Mouse (Mus musculus): ENCODE measurements around the gene Pfas. TPM values are rescaled to one million over a fixed set of nuclear protein-coding genes. Genes with fewer than 3 reads are reported as not detected.
"Not testable (repeated sequence)": the region's sequence is repeated elsewhere in the genome, so short reads cannot be mapped to it uniquely, and the experiment has no call there.

Gene Pfas
- polyA plus RNA-seq, 1 experiment from 2014 or later = 34.9 TPM

DNA sequence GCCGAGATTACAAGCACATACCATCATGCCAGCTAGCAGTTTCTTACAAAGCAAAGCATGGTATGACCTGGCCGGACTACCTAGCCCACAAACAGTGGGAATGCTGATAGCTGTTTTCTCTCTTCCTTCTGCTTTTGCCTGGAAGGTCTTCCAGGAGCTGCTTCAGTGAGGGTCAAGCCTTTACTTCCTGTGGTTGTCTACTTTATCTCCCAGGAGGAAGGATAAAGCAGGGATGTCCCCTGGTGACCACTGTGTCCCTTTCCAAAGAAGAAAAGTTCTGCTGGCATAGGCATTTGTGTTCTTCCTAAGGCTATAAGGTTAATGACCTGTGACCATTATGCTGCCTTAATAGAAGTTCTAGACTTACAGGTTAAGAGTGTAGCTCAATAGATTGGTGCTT lies 44.9 kb downstream of the Pfas start:
- H3K36me3 ChIP-seq (ENCODE audit: poor library complexity, severe bottlenecking) = no peaks in the 10 kb centered on the region
- no peak overlapping the region for H3K4me3 ChIP-seq
- H3K4me2 ChIP-seq = no peak overlapping the region
- no peak overlapping the region for H3K9ac ChIP-seq
- 82% methylated on average over 2 of the region's 2 CpGs for WGBS
- H3K27ac ChIP-seq = no peak overlapping the region
- peaks cover 8% of the 10 kb centered on the region; the same call in 1 of the 2 replicates for H3K27me3 ChIP-seq
- no peak for ATAC-seq
- H3K4me1 ChIP-seq = peaks cover 10% of the 10 kb centered on the region
- H3K9me3 ChIP-seq (replicated peaks) = no peaks in the 10 kb centered on the region

DNA sequence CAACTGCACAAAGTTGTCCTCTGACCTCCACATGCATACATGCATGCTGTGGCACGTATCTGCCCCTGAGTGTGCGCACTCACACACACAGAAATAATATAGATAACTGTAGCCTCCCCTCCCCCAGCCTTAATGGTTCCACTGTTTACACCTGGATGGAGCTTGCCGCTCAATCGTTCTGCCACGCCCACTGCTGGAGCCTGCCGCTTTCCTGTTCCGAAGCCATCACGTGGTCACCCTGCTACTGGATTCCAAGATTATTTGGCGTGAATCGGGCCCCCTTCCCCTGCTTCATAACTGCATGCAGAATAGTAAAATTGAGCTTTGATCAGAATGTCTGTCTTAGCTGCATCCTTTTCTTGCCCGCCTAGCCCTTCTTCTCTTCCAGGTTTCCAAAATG lies 46.1 kb downstream of the Pfas start:
- H3K9ac ChIP-seq; H3K27ac ChIP-seq; H3K4me3 ChIP-seq; H3K4me2 ChIP-seq; ATAC-seq; H3K9me3 ChIP-seq (replicated peaks); H3K36me3 ChIP-seq (ENCODE audit: poor library complexity, severe bottlenecking); H3K4me1 ChIP-seq: not testable (repeated sequence)
- WGBS = 23% methylated on average over 11 of the region's 11 CpGs
- H3K27me3 ChIP-seq = peaks cover 13% of the 10 kb centered on the region

DNA sequence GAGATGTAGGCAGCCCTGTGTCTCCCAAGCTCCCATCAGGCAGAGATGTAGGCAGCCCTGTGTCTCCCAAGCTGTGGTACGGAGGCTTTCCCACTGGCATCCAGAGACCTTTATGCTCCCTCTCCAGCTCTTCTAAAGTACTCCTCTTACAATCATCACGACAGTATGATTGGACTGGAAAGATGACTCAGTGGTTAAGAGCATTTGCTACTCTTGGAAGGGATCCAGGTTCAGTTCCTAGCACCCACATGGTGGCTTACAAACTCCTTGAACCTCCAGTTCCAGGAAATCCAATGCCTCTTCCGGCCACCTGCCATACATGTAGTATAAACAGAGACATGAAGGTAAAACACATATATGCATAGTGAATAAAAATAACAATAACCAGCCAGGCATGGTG lies 46.7 kb downstream of the Pfas start:
- Histone ChIP-seq H3K4me3 (no peak overlapping the region), H3K4me2 (no peak overlapping the region), H3K27ac (no peak overlapping the region), H3K27me3 (peaks cover 17% of the 10 kb centered on the region), H3K9me3 (replicated peaks) (no peaks in the 10 kb centered on the region), H3K4me1 (no peaks in the 10 kb centered on the region; the same call in 1 of the 2 replicates), H3K9ac (no peak overlapping the region), H3K36me3 (ENCODE audit: poor library complexity, severe bottlenecking) (no peaks in the 10 kb centered on the region)
- 79% methylated on average over 3 of the region's 3 CpGs for WGBS
- no peak for ATAC-seq

DNA sequence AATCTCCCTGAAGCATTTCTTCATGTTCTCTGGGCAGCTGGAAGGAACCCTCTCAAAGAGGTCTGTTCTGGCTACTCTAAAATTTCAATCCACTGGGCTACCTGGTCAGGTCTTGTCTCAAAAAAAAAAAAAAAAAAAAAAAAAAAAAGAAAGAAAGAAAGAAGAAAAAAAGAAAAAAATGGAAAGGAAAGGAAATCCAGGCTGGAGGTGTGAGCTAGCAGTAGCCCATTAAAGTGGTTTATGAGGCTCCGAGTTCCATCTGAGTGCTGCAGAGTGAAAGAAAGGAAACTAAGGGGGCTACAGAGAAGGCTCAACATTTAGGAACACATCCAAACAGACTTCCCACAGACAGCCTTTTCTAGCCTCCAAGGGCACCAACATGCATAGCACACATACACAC lies 50.3 kb downstream of the Pfas start:
- 92% methylated on average over 1 of the region's 1 CpGs for WGBS
- H3K4me2 ChIP-seq = no peak overlapping the region

DNA sequence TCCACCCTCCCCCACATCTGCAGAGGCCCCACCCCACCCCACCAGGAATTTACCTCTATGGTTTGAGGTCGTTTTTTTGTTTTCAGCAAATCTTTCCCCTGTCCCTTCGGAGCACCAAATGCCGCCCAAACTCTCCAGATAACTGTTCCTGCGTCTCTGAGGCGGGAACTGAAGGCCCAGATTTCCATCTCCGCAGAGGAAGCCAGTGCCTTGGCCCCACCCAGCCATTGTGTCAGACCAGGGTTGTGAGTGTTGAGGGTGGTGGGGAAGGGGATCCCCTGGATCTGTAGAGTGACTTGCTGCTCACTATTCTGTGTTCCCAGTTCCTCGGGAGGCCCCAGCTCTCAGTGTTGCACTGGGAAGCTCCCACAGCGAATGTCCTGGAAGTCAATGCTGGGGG lies 51.0 kb downstream of the Pfas start, which contains the start of gene Arhgef15:
Gene Arhgef15, minus strand, starts transcription at position 173 of the 400 bp plus-strand sequence.
- no peak within 1 kb of the TSS for H3K9ac ChIP-seq
- peaks cover 48% of the 10 kb centered on the region for H3K27me3 ChIP-seq
- H3K4me1 ChIP-seq = peaks cover 16% of the 10 kb centered on the region

More for the DNA sequence above, 50.3 kb downstream of the Pfas start:
- Histone ChIP-seq H3K27me3 (peaks cover 44% of the 10 kb centered on the region), H3K27ac (no peak overlapping the region), H3K9ac (no peak overlapping the region), H3K9me3 (replicated peaks) (no peaks in the 10 kb centered on the region), H3K4me1 (peaks cover 16% of the 10 kb centered on the region), H3K4me3 (no peak overlapping the region), H3K36me3 (ENCODE audit: poor library complexity, severe bottlenecking) (no peaks in the 10 kb centered on the region)
- ATAC-seq = no peak

DNA sequence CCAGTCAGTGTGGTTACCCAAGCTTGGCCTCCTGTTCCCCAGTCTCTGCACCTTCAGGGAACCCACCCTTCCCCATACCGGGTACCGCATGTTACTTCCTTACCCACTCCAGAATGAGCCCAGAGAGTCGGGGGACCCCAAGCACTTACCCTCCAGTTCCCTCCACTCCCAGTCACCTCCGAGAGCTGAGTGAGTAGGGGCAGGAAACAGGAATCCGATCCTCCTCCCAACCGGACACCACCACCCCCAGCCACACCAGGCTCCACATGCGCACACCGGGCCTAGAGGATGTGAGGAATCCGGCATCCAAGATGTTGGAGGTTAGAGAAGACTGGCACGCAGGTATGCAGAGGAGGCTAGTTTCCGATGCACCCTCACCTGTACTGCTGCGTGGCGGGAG lies 51.6 kb downstream of the Pfas start:
- H3K4me3 ChIP-seq = no peak overlapping the region
- H3K4me1 ChIP-seq = peaks cover 16% of the 10 kb centered on the region
- H3K36me3 ChIP-seq (ENCODE audit: poor library complexity, severe bottlenecking) = no peaks in the 10 kb centered on the region
- WGBS = 35% methylated on average over 13 of the region's 13 CpGs
- peaks cover 52% of the 10 kb centered on the region for H3K27me3 ChIP-seq
- no peaks in the 10 kb centered on the region for H3K9me3 ChIP-seq (replicated peaks)
- peak overlapping the region; percentile 14; the same call in 1 of the 2 replicates for H3K27ac ChIP-seq
- no peak for ATAC-seq
- H3K4me2 ChIP-seq = no peak overlapping the region
- no peak overlapping the region for H3K9ac ChIP-seq

More for the DNA sequence above, 51.0 kb downstream of the Pfas start, which contains the start of gene Arhgef15:
- 45% methylated on average over 8 of the region's 8 CpGs for WGBS
- H3K9me3 ChIP-seq (replicated peaks) = no peaks in the 10 kb centered on the region
- H3K36me3 ChIP-seq (ENCODE audit: poor library complexity, severe bottlenecking) = no peaks in the 10 kb centered on the region
- peak within 1 kb of the TSS; percentile 14; the same call in 1 of the 2 replicates for H3K27ac ChIP-seq
- no peak for ATAC-seq
- no peak within 1 kb of the TSS for H3K4me2 ChIP-seq
- H3K4me3 ChIP-seq = no peak within 1 kb of the TSS

DNA sequence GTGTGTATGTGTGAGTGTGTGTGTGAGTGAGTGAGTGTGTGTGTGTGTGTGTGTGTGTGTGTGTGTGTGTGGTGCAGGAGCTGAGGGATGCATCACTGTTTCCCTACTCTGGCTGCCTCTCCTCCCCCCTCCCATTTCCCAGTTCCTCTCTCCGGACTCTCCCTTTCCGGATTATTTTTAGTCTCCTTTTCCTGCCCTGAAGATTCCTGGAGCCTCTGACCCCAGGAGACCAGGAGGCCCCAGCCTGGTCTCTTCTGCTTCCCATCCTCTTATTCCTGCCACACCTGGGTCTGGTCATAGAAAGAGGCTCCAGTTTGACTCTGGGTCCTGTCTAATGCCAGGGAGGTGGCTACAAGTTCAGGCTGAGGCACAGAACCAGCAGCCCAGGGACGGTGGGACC lies 52.2 kb downstream of the Pfas start:
- H3K9me3 ChIP-seq (replicated peaks) = no peaks in the 10 kb centered on the region
- peaks cover 16% of the 10 kb centered on the region for H3K4me1 ChIP-seq
- ATAC-seq = no peak
- H3K27me3 ChIP-seq = peaks cover 58% of the 10 kb centered on the region
- no peak overlapping the region for H3K4me3 ChIP-seq
- H3K4me2 ChIP-seq = no peak overlapping the region
- H3K9ac ChIP-seq = no peak overlapping the region
- H3K36me3 ChIP-seq (ENCODE audit: poor library complexity, severe bottlenecking) = no peaks in the 10 kb centered on the region
- 47% methylated on average over 3 of the region's 3 CpGs for WGBS
- peak overlapping the region; percentile 14; the same call in 1 of the 2 replicates for H3K27ac ChIP-seq

DNA sequence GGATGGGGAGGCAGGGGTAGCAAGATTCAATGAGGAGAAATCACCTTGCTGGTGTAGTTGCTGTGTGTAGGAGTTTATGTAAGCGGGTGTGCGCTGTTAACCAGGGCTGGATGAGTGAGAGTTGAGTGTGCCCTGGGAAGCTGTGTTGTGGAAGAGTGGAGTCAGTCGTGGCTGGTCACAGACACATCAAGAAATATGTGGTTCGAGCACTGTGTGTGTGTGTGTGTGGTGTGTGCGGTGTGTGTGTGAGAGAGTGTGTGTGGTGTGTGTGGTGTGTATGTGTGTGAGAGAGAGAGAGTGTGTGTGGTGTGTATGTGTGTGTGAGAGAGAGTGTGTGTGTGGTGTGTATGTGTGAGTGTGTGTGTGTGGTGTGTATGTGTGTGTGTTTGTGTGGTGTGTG lies 52.8 kb downstream of the Pfas start:
- WGBS = 71% methylated on average over 5 of the region's 5 CpGs
- H3K4me3 ChIP-seq = peak overlapping the region; percentile 40; the same call in 1 of the 2 replicates

DNA sequence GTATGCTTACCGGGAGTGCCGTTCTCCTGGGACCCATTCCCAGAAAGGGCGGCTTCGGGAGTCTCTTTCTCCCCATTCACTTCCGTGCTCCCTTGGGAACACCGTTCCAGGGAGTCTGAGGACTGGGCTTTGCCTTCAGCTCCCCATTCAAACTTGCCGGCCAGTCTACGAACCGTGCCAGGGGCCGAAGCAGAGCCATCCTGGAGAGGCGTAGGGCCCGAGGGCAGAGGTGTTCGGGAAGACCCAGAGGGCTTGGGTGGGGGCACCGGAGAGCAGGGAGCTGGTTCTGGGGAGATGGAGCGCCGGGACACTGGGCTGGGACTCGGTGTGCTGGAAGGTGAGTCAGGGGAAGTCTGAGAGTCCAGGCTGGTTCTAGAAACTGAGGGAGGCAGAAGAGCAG lies 53.9 kb downstream of the Pfas start:
- WGBS = under 1% methylated on average over 17 of the region's 17 CpGs
- no peak for ATAC-seq

More for the DNA sequence above, 52.8 kb downstream of the Pfas start:
- peaks cover 61% of the 10 kb centered on the region for H3K27me3 ChIP-seq
- no peaks in the 10 kb centered on the region for H3K36me3 ChIP-seq (ENCODE audit: poor library complexity, severe bottlenecking)
- H3K4me1 ChIP-seq = peaks cover 16% of the 10 kb centered on the region
- 0 out of 2 replicates have a peak overlapping the region, but pooled peaks have one; percentile 66 for H3K9ac ChIP-seq
- no peak overlapping the region for H3K27ac ChIP-seq
- no peak for ATAC-seq
- H3K9me3 ChIP-seq (replicated peaks) = no peaks in the 10 kb centered on the region
- peak overlapping the region; percentile 65 for H3K4me2 ChIP-seq

DNA sequence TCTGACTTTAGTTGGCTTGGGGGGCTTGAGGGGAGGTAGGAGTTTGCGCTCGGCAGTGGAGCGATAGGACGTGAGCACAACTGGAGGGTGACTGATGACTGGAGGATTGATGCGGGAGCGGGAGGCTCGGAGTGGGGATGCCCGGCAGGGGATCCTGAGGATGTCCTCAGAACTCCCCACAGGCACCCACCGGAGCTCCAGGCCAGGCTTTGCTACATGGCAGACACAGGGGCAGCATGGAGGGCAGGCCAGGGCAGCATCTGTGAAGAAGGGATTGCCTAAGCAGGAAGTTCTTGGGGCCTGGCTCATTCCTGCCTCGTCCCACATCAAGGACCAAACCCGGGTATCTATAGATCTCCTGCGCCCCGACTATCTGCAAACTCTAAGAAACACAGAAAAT lies 54.4 kb downstream of the Pfas start:
- WGBS = 14% methylated on average over 13 of the region's 13 CpGs
- peak overlapping the region; percentile 65 for H3K4me2 ChIP-seq
- peaks cover 61% of the 10 kb centered on the region for H3K27me3 ChIP-seq
- no peaks in the 10 kb centered on the region for H3K36me3 ChIP-seq (ENCODE audit: poor library complexity, severe bottlenecking)
- peaks cover 16% of the 10 kb centered on the region for H3K4me1 ChIP-seq
- peak overlapping the region; percentile 40 for H3K4me3 ChIP-seq
- no peaks in the 10 kb centered on the region for H3K9me3 ChIP-seq (replicated peaks)
- H3K9ac ChIP-seq = no peak overlapping the region
- no peak for ATAC-seq
- no peak overlapping the region for H3K27ac ChIP-seq

More for the DNA sequence above, 53.9 kb downstream of the Pfas start:
- H3K4me1 ChIP-seq = peaks cover 16% of the 10 kb centered on the region
- peak overlapping the region; percentile 65 for H3K4me2 ChIP-seq
- H3K27ac ChIP-seq = no peak overlapping the region
- peak overlapping the region; percentile 66 for H3K9ac ChIP-seq
- no peaks in the 10 kb centered on the region for H3K36me3 ChIP-seq (ENCODE audit: poor library complexity, severe bottlenecking)
- peaks cover 61% of the 10 kb centered on the region for H3K27me3 ChIP-seq
- H3K4me3 ChIP-seq = peak overlapping the region; percentile 40
- no peaks in the 10 kb centered on the region for H3K9me3 ChIP-seq (replicated peaks)

DNA sequence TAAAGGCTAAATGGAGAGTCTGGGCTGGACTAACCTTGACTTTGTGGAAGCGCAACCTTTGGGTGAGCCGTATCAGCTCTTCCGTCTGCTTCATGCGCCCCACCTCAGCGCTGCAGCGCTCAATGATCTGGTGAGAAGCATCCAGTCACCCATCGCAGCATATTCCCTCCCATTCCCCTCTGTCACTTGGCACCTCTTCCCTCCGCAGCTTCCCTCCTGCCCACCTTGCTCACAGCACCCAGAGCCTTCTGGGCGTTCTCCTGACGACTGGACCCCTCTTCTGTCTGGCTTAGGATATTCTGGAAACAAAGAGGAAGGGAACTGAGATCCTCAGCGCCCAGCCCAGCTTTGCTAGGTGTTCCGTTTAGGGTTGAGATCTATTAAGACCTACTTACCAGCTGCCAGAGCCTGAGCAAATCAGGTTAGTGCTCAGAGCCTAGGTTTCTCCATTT lies 60.7 kb downstream of the Pfas start:
- Histone ChIP-seq H3K27me3 (peaks cover 31% of the 10 kb centered on the region), H3K36me3 (ENCODE audit: poor library complexity, severe bottlenecking) (no peaks in the 10 kb centered on the region; the same call in 1 of the 2 replicates), H3K4me3 (peak overlapping the region; percentile 21), H3K4me2 (peak overlapping the region; percentile 49), H3K4me1 (peaks cover 3% of the 10 kb centered on the region; the same call in 1 of the 2 replicates), H3K9ac (peak overlapping the region; percentile 54), H3K9me3 (replicated peaks) (no peaks in the 10 kb centered on the region), H3K27ac (peak overlapping the region; percentile 11)
- WGBS = 3% methylated on average over 11 of the region's 12 CpGs
- peak; percentile 36; the same call in 1 of the 2 replicates for ATAC-seq

DNA sequence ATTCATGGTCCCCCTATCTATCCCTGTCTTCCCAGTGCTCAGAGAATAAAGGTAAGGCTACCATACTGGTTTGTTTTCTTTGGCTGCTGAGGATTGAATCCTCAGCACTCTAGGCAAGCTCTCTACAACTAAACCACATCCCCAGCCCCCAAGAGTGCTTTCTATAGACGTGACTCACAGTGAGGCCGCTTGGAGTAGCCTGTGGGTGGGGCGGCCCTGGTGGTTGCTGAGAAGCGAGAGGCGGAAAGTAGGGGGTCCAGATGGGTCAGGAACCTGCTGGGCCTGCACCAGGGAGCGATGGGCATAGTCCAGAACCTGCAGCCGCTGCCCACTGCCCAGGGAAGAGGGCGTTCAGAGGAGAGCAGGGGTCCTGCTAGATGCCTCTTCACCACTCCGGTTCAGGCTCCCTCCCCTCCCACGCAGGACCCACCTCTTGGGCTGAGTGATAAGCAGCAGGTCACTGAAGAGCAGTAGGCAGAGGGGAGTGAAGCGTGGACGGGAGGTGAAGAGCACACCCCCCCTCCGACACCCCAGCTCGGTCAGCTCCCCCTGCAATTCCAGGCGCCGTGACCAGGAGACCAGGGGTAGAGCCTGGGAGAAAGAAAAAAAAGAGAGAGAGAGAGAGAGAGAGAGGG lies 61.3 kb downstream of the Pfas start:
- H3K9ac ChIP-seq = peak overlapping the region; percentile 55
- H3K4me2 ChIP-seq = peak overlapping the region; percentile 49
- peaks cover 27% of the 10 kb centered on the region for H3K27me3 ChIP-seq
- WGBS = 9% methylated on average over 16 of the region's 16 CpGs
- no peaks in the 10 kb centered on the region; the same call in 1 of the 2 replicates for H3K36me3 ChIP-seq (ENCODE audit: poor library complexity, severe bottlenecking)
- H3K4me1 ChIP-seq = peaks cover 3% of the 10 kb centered on the region; the same call in 1 of the 2 replicates
- peak overlapping the region; percentile 28 for H3K4me3 ChIP-seq
- H3K27ac ChIP-seq = no peak overlapping the region
- H3K9me3 ChIP-seq (replicated peaks) = no peaks in the 10 kb centered on the region
- no peak for ATAC-seq

Data from forebrain, embryonic 13.5 days (tissue).